Mouse (Mus musculus): ENCODE results near the gene Gjb3.
A peak's percentile ranks its signal among the peaks of the same experiment; 100 is the strongest.

- TF ChIP-seq CTCF (IDR thresholded peaks at IDR 0.05; ENCODE audit: low read depth) (peak; percentile 66), EP300 (optimal IDR thresholded peaks at IDR 0.05) (no peak)
These were observed 39.8 kb upstream of the Gjb3 start for GRCm38 (mm10) chr4:127370447-127370846.

Measured in stomach, postnatal 0 days (tissue).